Mouse (Mus musculus) lung, postnatal 0 days (tissue): ENCODE results near the gene Wrap73.

Source experiments
- CTCF ChIP-seq: IDR thresholded peaks from 2 replicates; pipeline ENCODE4 v1.5.1; 2016; ENCODE audit warnings: antibody characterized with exemption, mild to moderate bottlenecking
- EP300 ChIP-seq: IDR thresholded peaks from 2 replicates; pipeline ENCODE4 v1.6.1; 2016; ENCODE audit warnings: antibody characterized with exemption, mild to moderate bottlenecking, control low read depth

GRCm38 (mm10) chr4:154160538-154161390 is 18.6 kb downstream of the Wrap73 start, which contains the start of gene Tprgl:
- TF ChIP-seq EP300, result peak; percentile 76
- peak; percentile 4; the same call in 1 of the 2 replicates for TF ChIP-seq CTCF
